Mouse (Mus musculus): Measurements from ENCODE around the gene Prss45.

- no peak for TF ChIP-seq POLR2A (IDR thresholded peaks at IDR 0.05; ENCODE audit: low read depth, low read length)
- no peak for TF ChIP-seq CTCF (IDR thresholded peaks at IDR 0.05; ENCODE audit: extremely low read depth, insufficient read depth, insufficient read length, insufficient replicate concordance)
Observed at GRCm38 (mm10) chr9:110880772-110881171, 46.4 kb downstream of the Prss45 start.
